Mouse (Mus musculus) heart, postnatal 0 days (tissue): ENCODE results near the gene Ccdc121. TPM values are rescaled to one million over a fixed set of nuclear protein-coding genes. Genes with fewer than 3 reads are reported as not detected.

Experiments
- ATAC-seq: fragments of 200-750 bp; cut with Nextera tagmentation; 2 replicates; pipeline ENCODE4 v1.8.0; 2017; ENCODE audit warnings: low read depth, moderate number of reproducible peaks, moderate library complexity; ENCODE audit not compliant: insufficient read depth
- DNase-seq: peaks from one replicate; pipeline ENCODE4 v3.0.0-alpha.2; 2016; ENCODE audit warnings: low spot score
- H3K27ac ChIP-seq: fragments of 300-500 bp; sonication (generic); 2 replicates; pipeline ENCODE4 v1.5.1; 2014; ENCODE audit warnings: low read depth, mild to moderate bottlenecking
- H3K27me3 ChIP-seq: fragments of 300-500 bp; sonication (generic); 2 replicates; pipeline ENCODE4 v1.6.1; 2014; ENCODE audit warnings: low read length, mixed read lengths; ENCODE audit not compliant: control insufficient read depth, insufficient read depth
- H3K36me3 ChIP-seq: fragments of 300-500 bp; sonication (generic); replicated peaks from 2 replicates; pipeline ENCODE4 v1.6.1; 2014; ENCODE audit warnings: low read length, mixed read lengths; ENCODE audit not compliant: control insufficient read depth, insufficient read depth
- H3K4me1 ChIP-seq: fragments of 300-500 bp; sonication (generic); 2 replicates; pipeline ENCODE4 v1.6.1; 2014; ENCODE audit warnings: antibody characterized with exemption; ENCODE audit not compliant: control insufficient read depth, insufficient read depth
- H3K4me2 ChIP-seq: fragments of 300-500 bp; sonication (generic); 2 replicates; pipeline ENCODE4 v1.6.1; 2014; ENCODE audit warnings: low read depth, mild to moderate bottlenecking, low read length, moderate library complexity
- H3K4me3 ChIP-seq: fragments of 300-500 bp; sonication (generic); 2 replicates; pipeline ENCODE4 v1.5.1; 2014; ENCODE audit warnings: low read depth, low read length
- H3K9ac ChIP-seq: fragments of 300-500 bp; sonication (generic); replicated peaks from 2 replicates; pipeline ENCODE4 v1.6.1; 2014; ENCODE audit warnings: low read depth, low read length, mixed read lengths
- H3K9me3 ChIP-seq: fragments of 300-500 bp; sonication (generic); replicated peaks from 2 replicates; pipeline ENCODE4 v1.6.1; 2016; ENCODE audit warnings: low read length; ENCODE audit not compliant: control insufficient read depth
- CTCF ChIP-seq: IDR thresholded peaks from 2 replicates; pipeline ENCODE4 v1.5.1; 2016; ENCODE audit warnings: antibody characterized with exemption, control low read depth, low read depth
- EP300 ChIP-seq: IDR thresholded peaks from 2 replicates; pipeline ENCODE4 v1.6.1; 2016; ENCODE audit warnings: antibody characterized with exemption, low read depth
- WGBS: fragments of 180-500 bp; shearing (Covaris S2); extraction: QIAGEN DNeasy Blood & Tissue Kit; methylation state at CpG from one replicate; pipeline ENCODE4 v1.1.7; 2014; 5-methylcytosine and 5-hydroxymethylcytosine counted together
- polyA plus RNA-seq: library from polyadenylated mRNA; unstranded; fragments of >200 nt; fragmentation: Nextera tagmentation; extraction: Ambion mirVana; gene quantifications from 2 replicates; pipeline ENCODE4 v1.2.1, GENCODE M21; 2015
- total RNA-seq: library from RNA; depleted of rRNA; stranded (reverse); fragments of >200 nt; gene quantifications from 2 replicates; pipeline ENCODE4 v1.2.3, GENCODE M21; 2014; ENCODE audit warnings: low replicate concordance; rRNA removed

The Ccdc121 gene
- total and polyA plus RNA-seq, 2 experiments from 2014 or later: 0.16 TPM; not detected in 1

DNA sequence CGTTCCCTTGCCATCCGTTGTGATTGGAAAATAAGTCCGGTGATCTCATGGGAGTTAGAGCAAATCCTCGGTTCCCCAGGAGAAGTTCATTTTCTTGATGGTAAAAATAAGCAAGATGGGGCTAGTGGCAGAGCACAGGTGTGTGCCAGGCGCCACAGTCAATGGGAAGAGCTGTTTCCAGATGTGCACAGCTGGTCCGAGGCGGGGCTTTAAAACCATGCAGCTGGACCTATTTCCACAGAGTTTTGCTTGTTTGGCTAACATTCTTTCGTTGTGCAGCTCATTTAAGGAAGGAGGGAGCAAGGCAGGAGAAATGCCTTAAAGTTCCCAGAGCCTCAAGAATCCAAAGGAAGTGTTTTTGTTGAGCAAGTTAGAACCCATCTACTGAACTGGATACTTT lies 49.8 kb downstream of the Ccdc121 start:
- H3K9ac ChIP-seq: no peak overlapping the region
- no peak overlapping the region for H3K4me2 ChIP-seq
- no peaks in the 10 kb centered on the region for H3K27me3 ChIP-seq
- DNase-seq (no peak), ATAC-seq (no peak)
- no peaks in the 10 kb centered on the region for H3K36me3 ChIP-seq
- H3K4me1 ChIP-seq: peaks cover 4% of the 10 kb centered on the region; the same call in 1 of the 2 replicates
- TF ChIP-seq EP300 (no peak), CTCF (no peak)
- H3K9me3 ChIP-seq: no peaks in the 10 kb centered on the region
- 85% methylated on average over 8 of the region's 8 CpGs for WGBS
- no peak overlapping the region for H3K27ac ChIP-seq
- H3K4me3 ChIP-seq: no peak overlapping the region

GRCm38 (mm10) chr1:181460283-181460682 lies 51.0 kb downstream of the Ccdc121 start:
- DNase-seq (no peak), ATAC-seq (no peak)
- WGBS: 69% methylated on average over 2 of the region's 2 CpGs
- Histone ChIP-seq H3K9ac (no peak overlapping the region), H3K27ac (no peak overlapping the region), H3K27me3 (no peaks in the 10 kb centered on the region), H3K9me3 (no peaks in the 10 kb centered on the region), H3K36me3 (no peaks in the 10 kb centered on the region), H3K4me1 (no peaks in the 10 kb centered on the region; the same call in 1 of the 2 replicates), H3K4me3 (no peak overlapping the region), H3K4me2 (no peak overlapping the region)
- TF ChIP-seq CTCF (no peak), EP300 (no peak)

Other genes with a start within 250 kb of the Ccdc121 start
- gene Cnih3, start 158.8 kb downstream of the Ccdc121 start, total RNA-seq: not detected in 2 replicates
- 0.07 TPM in 1 of 2 replicates, not detected in the other for gene Cnih3, start 158.8 kb downstream of the Ccdc121 start, polyA plus RNA-seq
- not detected in 2 replicates for gene Dnah14, start 65.1 kb upstream of the Ccdc121 start, total RNA-seq
- 0.56 and 0.58 TPM in 2 replicates for gene Dnah14, start 65.1 kb upstream of the Ccdc121 start, polyA plus RNA-seq